Mouse (Mus musculus) forebrain, embryonic 11.5 days (tissue): ENCODE data around the gene Zfhx2. TPM values are rescaled to one million over a fixed set of nuclear protein-coding genes. Genes with fewer than 3 reads are reported as not detected.

Experiments
- ATAC-seq: fragments of 200-750 bp; cut with Nextera tagmentation; replicated peaks from 2 replicates; pipeline ENCODE4 v1.8.0; 2017; ENCODE audit warnings: moderate TSS enrichment; ENCODE audit not compliant: low FRiP score
- DNase-seq: peaks from one replicate; pipeline ENCODE4 v3.0.0-alpha.2; 2017; ENCODE audit warnings: low spot score
- H3K27ac ChIP-seq: fragments of 300-500 bp; sonication (generic); 2 replicates; pipeline ENCODE4 v1.5.1; 2014; ENCODE audit warnings: low read depth, low read length
- H3K27me3 ChIP-seq: fragments of 300-500 bp; sonication (generic); 2 replicates; pipeline ENCODE4 v1.6.1; 2014; ENCODE audit warnings: mild to moderate bottlenecking, low read length, mixed read lengths; ENCODE audit not compliant: control insufficient read depth, insufficient read depth
- H3K36me3 ChIP-seq: fragments of 300-500 bp; sonication (generic); 2 replicates; pipeline ENCODE4 v1.6.1; 2014; ENCODE audit warnings: mild to moderate bottlenecking, low read length, moderate library complexity, mixed read lengths; ENCODE audit not compliant: control insufficient read depth, insufficient read depth
- H3K4me1 ChIP-seq: fragments of 300-500 bp; sonication (generic); replicated peaks from 2 replicates; pipeline ENCODE4 v1.6.1; 2014; ENCODE audit warnings: low read length, mixed read lengths; ENCODE audit not compliant: control insufficient read depth, insufficient read depth
- H3K4me2 ChIP-seq: fragments of 300-500 bp; sonication (generic); 2 replicates; pipeline ENCODE4 v1.6.1; 2014; ENCODE audit warnings: low read depth, mild to moderate bottlenecking, low read length, moderate library complexity, mixed read lengths; ENCODE audit not compliant: severe bottlenecking
- H3K4me3 ChIP-seq: fragments of 300-500 bp; sonication (generic); 2 replicates; pipeline ENCODE4 v1.5.1; 2014; ENCODE audit warnings: low read depth, low read length
- H3K9ac ChIP-seq: fragments of 300-500 bp; sonication (generic); 2 replicates; pipeline ENCODE4 v1.6.1; 2014; ENCODE audit warnings: low read length
- H3K9me3 ChIP-seq: fragments of 300-500 bp; sonication (generic); 2 replicates; pipeline ENCODE4 v1.6.1; 2016; ENCODE audit warnings: low read length, mixed read lengths; ENCODE audit not compliant: control insufficient read depth
- WGBS: fragments of 180-500 bp; shearing (Covaris S2); extraction: QIAGEN DNeasy Blood & Tissue Kit; methylation state at CpG from one replicate; pipeline ENCODE4 v1.1.7; 2014; 5-methylcytosine and 5-hydroxymethylcytosine counted together
- polyA plus RNA-seq: library from polyadenylated mRNA; unstranded; fragments of >200 nt; fragmentation: Nextera tagmentation; extraction: Ambion mirVana; gene quantifications from 2 replicates; pipeline ENCODE4 v1.2.1, GENCODE M21; 2014

The Zfhx2 gene
- polyA plus RNA-seq, 1 experiment from 2014 or later: 15.9 TPM

DNA sequence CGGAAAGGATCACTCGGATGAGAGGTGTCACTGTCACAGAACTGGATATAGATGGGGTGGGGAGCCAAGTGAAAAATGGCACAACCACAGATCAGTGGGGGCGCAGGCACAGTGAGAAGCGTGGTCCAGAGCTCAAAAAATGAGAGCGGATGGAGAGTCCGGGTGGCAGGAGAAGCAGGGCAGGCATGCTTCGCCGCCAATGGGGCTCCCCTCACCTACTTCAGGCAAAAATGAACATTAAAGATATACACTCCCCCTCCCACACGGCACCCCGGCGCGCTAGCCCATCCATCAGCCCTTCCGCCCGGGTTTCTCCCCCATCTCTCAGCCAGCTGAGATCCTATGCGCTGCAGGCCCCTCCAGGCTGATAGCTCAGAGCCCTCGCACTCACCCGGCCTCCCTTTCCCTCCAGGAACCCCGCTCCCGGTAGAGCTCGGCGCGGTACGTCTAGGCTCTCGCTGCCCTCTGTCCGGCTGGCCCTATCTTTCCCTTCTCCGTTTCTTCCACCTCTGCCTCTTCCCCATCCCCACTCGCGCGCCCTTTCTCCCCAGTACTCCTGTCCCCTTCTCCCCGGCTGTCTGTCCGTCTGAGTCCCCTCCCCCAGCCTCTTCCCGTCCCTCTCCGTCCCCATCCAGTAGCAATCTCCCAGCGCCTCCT is 787 bp downstream of the Zfhx2 start:
- Histone ChIP-seq H3K4me3 (peak overlapping the region; percentile 73), H3K9ac (peak overlapping the region; percentile 91), H3K4me2 (peak overlapping the region; percentile 85), H3K4me1 (peaks cover 20% of the 10 kb centered on the region), H3K27ac (peak overlapping the region; percentile 89), H3K36me3 (no peaks in the 10 kb centered on the region), H3K27me3 (no peaks in the 10 kb centered on the region), H3K9me3 (no peaks in the 10 kb centered on the region)
- DNase-seq (no peak), ATAC-seq (no peak)
- 3% methylated on average over 34 of the region's 34 CpGs for WGBS

DNA sequence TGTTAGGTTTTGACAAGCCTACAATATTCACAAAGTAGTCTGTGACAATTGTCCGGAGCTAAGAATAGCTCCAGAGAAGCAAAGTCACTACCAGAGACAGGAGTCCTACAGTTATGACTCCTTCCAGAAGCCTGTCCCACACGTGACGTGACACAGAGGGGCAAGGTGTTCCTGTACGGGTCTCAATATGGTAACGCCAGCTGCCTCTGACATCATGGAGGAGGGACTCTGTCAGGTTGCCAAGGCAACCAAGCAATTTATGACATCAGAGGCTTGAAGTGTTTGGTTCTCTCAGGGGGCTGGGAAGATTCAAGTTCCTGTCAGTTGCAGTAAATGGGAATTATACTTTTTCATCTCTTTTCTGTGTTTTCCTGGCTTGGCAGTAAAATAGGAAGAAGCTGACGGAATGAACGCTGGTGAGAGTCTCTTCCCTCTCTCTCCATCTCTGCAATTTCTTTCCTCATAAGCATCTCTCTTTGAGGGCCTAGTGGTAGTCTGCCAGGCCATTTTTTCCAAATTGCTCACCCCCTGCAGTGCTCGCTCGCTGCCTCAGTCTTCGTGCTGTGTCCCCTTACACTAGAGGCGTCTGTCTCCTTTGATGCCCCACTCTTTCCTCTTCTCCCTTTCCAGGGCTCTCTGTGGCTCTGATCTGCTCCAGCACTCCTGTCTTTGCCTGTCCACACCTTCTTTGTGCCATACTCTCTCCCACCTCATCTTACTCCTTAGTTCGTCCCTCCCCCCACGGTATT is 2.8 kb downstream of the Zfhx2 start:
- Histone ChIP-seq H3K4me3 (no peak overlapping the region), H3K9me3 (no peaks in the 10 kb centered on the region), H3K4me2 (no peak overlapping the region), H3K36me3 (no peaks in the 10 kb centered on the region), H3K27ac (no peak overlapping the region), H3K4me1 (peaks cover 10% of the 10 kb centered on the region), H3K9ac (no peak overlapping the region), H3K27me3 (no peaks in the 10 kb centered on the region)
- no peak for DNase-seq
- 67% methylated on average over 13 of the region's 13 CpGs for WGBS
- no peak for ATAC-seq

- ATAC-seq (no peak), DNase-seq (no peak)
- Histone ChIP-seq H3K9me3 (no peaks in the 10 kb centered on the region), H3K27ac (no peak overlapping the region), H3K4me1 (peaks cover 10% of the 10 kb centered on the region), H3K9ac (no peak overlapping the region), H3K27me3 (no peaks in the 10 kb centered on the region), H3K36me3 (no peaks in the 10 kb centered on the region), H3K4me3 (no peak overlapping the region), H3K4me2 (no peak overlapping the region)
- WGBS: 86% methylated on average over 6 of the region's 6 CpGs
Observed at GRCm38 (mm10) chr14:55086009-55086514, 6.1 kb downstream of the Zfhx2 start.

DNA sequence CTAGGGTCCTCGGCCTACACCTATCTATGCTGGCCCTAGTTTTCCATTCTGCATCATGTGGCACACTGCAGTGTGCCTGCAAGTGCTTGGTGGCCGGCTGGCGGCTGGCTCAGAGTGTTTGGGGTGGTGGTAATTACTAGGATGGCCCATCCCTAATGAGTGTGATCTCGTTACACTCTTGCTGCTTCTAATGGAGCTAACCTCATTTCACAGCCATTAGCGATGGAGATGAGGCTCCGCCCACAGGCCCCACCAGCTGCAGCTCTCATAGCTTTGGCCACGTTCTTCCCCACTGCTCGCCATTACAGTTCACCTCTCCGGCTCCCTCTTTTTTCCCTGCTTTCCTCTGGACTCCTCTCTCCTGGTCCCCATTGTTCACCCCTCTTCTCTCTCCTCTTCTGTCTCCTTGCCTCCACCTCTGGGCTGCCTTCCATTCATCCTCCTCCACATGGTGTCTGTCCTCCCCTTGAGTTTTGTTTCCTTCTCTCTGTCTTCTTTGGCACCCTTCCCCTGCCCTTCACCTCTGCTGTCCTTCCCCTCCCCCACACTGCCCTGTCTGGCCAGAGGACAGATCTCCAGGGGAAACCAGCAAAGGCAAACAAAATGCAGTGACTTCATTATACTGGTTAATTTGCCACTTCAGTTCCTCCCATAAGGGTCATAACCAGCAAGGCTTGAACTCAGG is 6.7 kb downstream of the Zfhx2 start:
- H3K9me3 ChIP-seq: no peaks in the 10 kb centered on the region
- no peak overlapping the region for H3K4me3 ChIP-seq
- no peak overlapping the region for H3K9ac ChIP-seq
- no peaks in the 10 kb centered on the region for H3K36me3 ChIP-seq
- no peak overlapping the region for H3K4me2 ChIP-seq
- H3K4me1 ChIP-seq: peaks cover 6% of the 10 kb centered on the region
- no peak overlapping the region for H3K27ac ChIP-seq
- WGBS: 36% methylated on average over 9 of the region's 9 CpGs
- H3K27me3 ChIP-seq: no peaks in the 10 kb centered on the region
- peak; percentile 74 for ATAC-seq
- no peak for DNase-seq

DNA sequence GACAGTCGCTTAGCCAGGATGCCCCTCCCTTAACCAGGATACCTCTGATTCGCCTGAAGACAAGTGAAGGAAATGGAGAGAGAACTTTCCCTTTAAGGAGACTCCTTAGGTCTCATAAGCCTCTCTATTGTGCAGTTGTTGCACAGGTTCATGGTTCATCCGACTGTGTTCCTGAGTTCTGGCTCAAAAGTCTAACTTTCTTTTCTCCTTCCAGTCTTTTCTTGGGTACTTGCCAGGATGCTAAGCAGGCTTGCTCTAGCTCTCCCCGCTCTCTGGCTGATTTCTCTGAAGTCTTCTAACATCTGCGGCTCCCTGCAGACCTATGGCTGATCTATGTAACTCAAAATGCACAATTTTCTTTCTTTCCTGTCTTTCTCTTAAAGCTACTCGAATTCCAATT is 8.6 kb downstream of the Zfhx2 start:
- 79% methylated on average over 6 of the region's 6 CpGs for WGBS
- Histone ChIP-seq H3K9ac (no peak overlapping the region), H3K4me2 (no peak overlapping the region), H3K36me3 (no peaks in the 10 kb centered on the region), H3K9me3 (no peaks in the 10 kb centered on the region), H3K27ac (no peak overlapping the region), H3K4me1 (peaks cover 5% of the 10 kb centered on the region; the same call in 1 of the 2 replicates), H3K27me3 (no peaks in the 10 kb centered on the region), H3K4me3 (no peak overlapping the region)
- no peak for DNase-seq
- no peak for ATAC-seq

DNA sequence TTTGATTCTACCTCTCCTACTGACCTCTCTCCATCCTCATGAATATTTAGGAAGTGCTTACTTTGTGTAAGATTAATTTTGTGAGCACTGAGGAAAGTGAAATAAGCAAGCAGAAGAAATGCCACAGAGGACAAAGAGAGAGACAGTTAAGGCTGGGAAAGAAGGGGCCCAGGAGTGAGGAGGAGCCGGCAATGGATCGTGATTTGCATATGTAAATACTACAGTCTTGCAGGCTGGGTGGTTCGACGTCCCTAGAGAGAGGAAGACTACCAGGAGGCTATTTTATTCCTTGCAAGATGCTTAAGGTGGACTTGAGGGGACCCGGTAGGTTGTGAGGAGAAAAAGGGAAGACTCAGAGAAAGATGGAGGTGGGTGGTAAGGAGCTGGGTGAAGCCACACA is 11.0 kb downstream of the Zfhx2 start:
- H3K4me1 ChIP-seq: peaks cover 15% of the 10 kb centered on the region; the same call in 1 of the 2 replicates
- H3K4me2 ChIP-seq: no peak overlapping the region
- H3K36me3 ChIP-seq: no peaks in the 10 kb centered on the region
- no peak overlapping the region for H3K4me3 ChIP-seq
- 56% methylated on average over 5 of the region's 5 CpGs for WGBS
- H3K9ac ChIP-seq: no peak overlapping the region
- no peak overlapping the region for H3K27ac ChIP-seq
- no peaks in the 10 kb centered on the region; the same call in 1 of the 2 replicates for H3K27me3 ChIP-seq
- no peaks in the 10 kb centered on the region for H3K9me3 ChIP-seq
- DNase-seq (no peak), ATAC-seq (no peak)

GRCm38 (mm10) chr14:55079214-55079970 is 12.7 kb downstream of the Zfhx2 start:
- Histone ChIP-seq H3K4me3 (no peak overlapping the region), H3K4me1 (peaks cover 15% of the 10 kb centered on the region; the same call in 1 of the 2 replicates), H3K9ac (no peak overlapping the region), H3K27me3 (no peaks in the 10 kb centered on the region; the same call in 1 of the 2 replicates), H3K36me3 (no peaks in the 10 kb centered on the region), H3K9me3 (no peaks in the 10 kb centered on the region), H3K27ac (no peak overlapping the region), H3K4me2 (no peak overlapping the region)
- 24% methylated on average over 8 of the region's 8 CpGs for WGBS
- ATAC-seq: peak; percentile 60
- DNase-seq: peak; percentile 93
